Mouse (Mus musculus) MEL (cell line): ENCODE measurements around the gene Atp6v0a1. TPM values are rescaled to one million over a fixed set of nuclear protein-coding genes. Genes with fewer than 3 reads are reported as not detected.

Source experiments
- DNase-seq: peaks from one replicate; pipeline ENCODE4 v3.0.0; 2011; ENCODE audit warnings: low read depth, low spot score
- H3K27ac ChIP-seq: 2 replicates; pipeline ENCODE4 v1.5.1; 2012; ENCODE audit warnings: low read depth, mild to moderate bottlenecking, control low read depth, low read length, moderate library complexity; ENCODE audit not compliant: control insufficient read depth
- H3K27me3 ChIP-seq, 2 experiments: fragments of 150-350 bp in 1 of 2; sonication (generic) in 1 of 2; 2 replicates each; pipeline ENCODE4 v1.6.1; 2012; ENCODE audit warnings: low read length in 2 of 2, mild to moderate bottlenecking in 2 of 2, improper control_type of control experiment in 1 of 2, moderate library complexity in 1 of 2; ENCODE audit not compliant: insufficient read depth in 2 of 2, control insufficient read depth in 1 of 2
- H3K36me3 ChIP-seq, 2 experiments: 2 replicates each; pipeline ENCODE4 v1.6.1; 2012 to 2014; ENCODE audit warnings: low read length in 2 of 2, improper control_type of control experiment in 1 of 2, inconsistent platforms in 1 of 2, mild to moderate bottlenecking in 1 of 2; ENCODE audit not compliant: insufficient read depth in 2 of 2, control insufficient read depth in 1 of 2
- H3K4me1 ChIP-seq, 2 experiments: fragments of 150-350 bp in 1 of 2; sonication (generic) in 1 of 2; 2 replicates each; pipeline ENCODE4 v1.6.1; 2012; ENCODE audit warnings: low read length in 2 of 2, improper control_type of control experiment in 1 of 2, mild to moderate bottlenecking in 1 of 2; ENCODE audit not compliant: insufficient read depth in 2 of 2, control insufficient read depth in 1 of 2
- H3K4me3 ChIP-seq, 2 experiments: fragments of 150-350 bp in 1 of 2; sonication (generic) in 1 of 2; 2 replicates each; pipeline ENCODE4 v1.5.1; 2012; ENCODE audit warnings: low read depth in 2 of 2, low read length in 2 of 2, mild to moderate bottlenecking in 2 of 2, moderate library complexity in 2 of 2, control low read depth in 1 of 2, improper control_type of control experiment in 1 of 2; ENCODE audit not compliant: control insufficient read depth in 1 of 2, insufficient read depth in 1 of 2
- H3K79me2 ChIP-seq: 2 replicates; pipeline ENCODE4 v1.6.1; 2012; ENCODE audit warnings: mild to moderate bottlenecking, low read length, moderate library complexity; ENCODE audit not compliant: control insufficient read depth, poor library complexity, insufficient read depth
- H3K9ac ChIP-seq: 2 replicates; pipeline ENCODE4 v1.6.1; 2012; ENCODE audit warnings: low read depth, mild to moderate bottlenecking, control low read depth, low read length, moderate library complexity; ENCODE audit not compliant: control insufficient read depth, poor library complexity, severe bottlenecking
- H3K9me3 ChIP-seq: fragments of 150-350 bp; sonication (generic); replicated peaks from 2 replicates; pipeline ENCODE4 v1.6.1; 2012; ENCODE audit warnings: mild to moderate bottlenecking, low read length, improper control_type of control experiment, moderate library complexity; ENCODE audit not compliant: insufficient read depth
- BHLHE40 ChIP-seq: IDR thresholded peaks from 2 replicates; pipeline ENCODE4 v1.6.1; 2012; ENCODE audit warnings: low read depth, mild to moderate bottlenecking, inconsistent platforms, low read length, improper control_type of control experiment, borderline replicate concordance
- CHD2 ChIP-seq: IDR thresholded peaks from 2 replicates; pipeline ENCODE4 v1.6.1; 2011; ENCODE audit warnings: low read length, improper control_type of control experiment
- EP300 ChIP-seq, 2 experiments: IDR thresholded peaks; 2 replicates each; pipeline ENCODE4 v1.6.1; 2011; ENCODE audit warnings: improper control_type of control experiment in 2 of 2, low read length in 2 of 2, low read depth in 1 of 2, mild to moderate bottlenecking in 1 of 2
- ETS1 ChIP-seq: IDR thresholded peaks from 2 replicates; pipeline ENCODE4 v1.6.1; 2012; ENCODE audit warnings: low read depth, mild to moderate bottlenecking, inconsistent platforms, low read length, improper control_type of control experiment, moderate library complexity
- GABPA ChIP-seq: IDR thresholded peaks from 2 replicates; pipeline ENCODE4 v1.6.1; 2012; ENCODE audit warnings: low read depth, mild to moderate bottlenecking, inconsistent platforms, low read length, improper control_type of control experiment, moderate library complexity
- JUND ChIP-seq: IDR thresholded peaks from 2 replicates; pipeline ENCODE4 v1.6.1; 2011; ENCODE audit warnings: low read depth, mild to moderate bottlenecking, improper control_type of control experiment, low read length
- MAFK ChIP-seq: IDR thresholded peaks from 2 replicates; pipeline ENCODE4 v1.6.1; 2011; ENCODE audit warnings: low read depth, mild to moderate bottlenecking, low read length, improper control_type of control experiment, borderline replicate concordance
- MAZ ChIP-seq: IDR thresholded peaks from 2 replicates; pipeline ENCODE4 v1.6.1; 2012; ENCODE audit warnings: low read depth, mild to moderate bottlenecking, inconsistent platforms, low read length, improper control_type of control experiment
- MEF2A ChIP-seq: IDR thresholded peaks from 2 replicates; pipeline ENCODE4 v1.6.1; 2014; ENCODE audit warnings: low read depth, mild to moderate bottlenecking, inconsistent platforms, low read length, improper control_type of control experiment; ENCODE audit not compliant: poor library complexity, insufficient replicate concordance, severe bottlenecking; ENCODE audit errors: extremely low read depth
- MXI1 ChIP-seq: IDR thresholded peaks from 2 replicates; pipeline ENCODE4 v1.6.1; 2011; ENCODE audit warnings: mild to moderate bottlenecking, low read depth, low read length, improper control_type of control experiment
- MYB ChIP-seq: IDR thresholded peaks from 2 replicates; pipeline ENCODE4 v1.6.1; 2011; ENCODE audit warnings: mild to moderate bottlenecking, low read depth, low read length, improper control_type of control experiment
- NELFE ChIP-seq: IDR thresholded peaks from 2 replicates; pipeline ENCODE4 v1.6.1; 2011; ENCODE audit warnings: low read depth, low read length, improper control_type of control experiment
- NRF1 ChIP-seq: IDR thresholded peaks from 2 replicates; pipeline ENCODE4 v1.6.1; 2014; ENCODE audit warnings: low read depth, mild to moderate bottlenecking, inconsistent platforms, low read length, improper control_type of control experiment, moderate library complexity; ENCODE audit not compliant: poor library complexity, insufficient read depth, severe bottlenecking
- POLR2AphosphoS5 ChIP-seq: IDR thresholded peaks from 2 replicates; pipeline ENCODE4 v1.6.1; 2012; ENCODE audit warnings: low read depth, borderline replicate concordance, mild to moderate bottlenecking, inconsistent platforms, low read length, moderate library complexity, mixed read lengths
- RCOR1 ChIP-seq: IDR thresholded peaks from 2 replicates; pipeline ENCODE4 v1.6.1; 2012; ENCODE audit warnings: low read depth, mild to moderate bottlenecking, inconsistent platforms, low read length, improper control_type of control experiment
- SIN3A ChIP-seq: IDR thresholded peaks from 2 replicates; pipeline ENCODE4 v1.6.1; 2012; ENCODE audit warnings: low read length, improper control_type of control experiment, inconsistent platforms
- SMC3 ChIP-seq: IDR thresholded peaks from 2 replicates; pipeline ENCODE4 v1.6.1; 2011; ENCODE audit warnings: low read depth, low read length, improper control_type of control experiment
- TAL1 ChIP-seq: IDR thresholded peaks from 2 replicates; pipeline ENCODE4 v1.6.1; 2012; ENCODE audit warnings: mild to moderate bottlenecking, inconsistent platforms, low read length, moderate library complexity, mixed read lengths
- TBP ChIP-seq: IDR thresholded peaks from 2 replicates; pipeline ENCODE4 v1.8.0; 2011; ENCODE audit warnings: low read depth, low read length, improper control_type of control experiment
- USF2 ChIP-seq, 2 experiments: IDR thresholded peaks; 2 replicates each; pipeline ENCODE4 v1.6.1; 2011 to 2012; ENCODE audit warnings: improper control_type of control experiment in 2 of 2, low read length in 2 of 2, borderline replicate concordance in 1 of 2, inconsistent platforms in 1 of 2, low read depth in 1 of 2, mild to moderate bottlenecking in 1 of 2; ENCODE audit not compliant: insufficient read depth in 1 of 2
- ZC3H11A ChIP-seq: IDR thresholded peaks from 2 replicates; pipeline ENCODE4 v1.6.1; 2012; ENCODE audit warnings: low read depth, mild to moderate bottlenecking, inconsistent platforms, low read length, improper control_type of control experiment
- ZKSCAN1 ChIP-seq: IDR thresholded peaks from 2 replicates; pipeline ENCODE4 v1.6.1; 2012; ENCODE audit warnings: low read depth, mild to moderate bottlenecking, inconsistent platforms, low read length, improper control_type of control experiment, moderate library complexity
- ZMIZ1 ChIP-seq: IDR thresholded peaks from 2 replicates; pipeline ENCODE4 v1.6.1; 2012; ENCODE audit warnings: low read depth, mild to moderate bottlenecking, inconsistent platforms, low read length, improper control_type of control experiment, moderate library complexity
- ZNF384 ChIP-seq: IDR thresholded peaks from 2 replicates; pipeline ENCODE4 v1.6.1; 2012; ENCODE audit warnings: low read depth, mild to moderate bottlenecking, inconsistent platforms, low read length, improper control_type of control experiment
- polyA plus RNA-seq, 2 experiments: library from polyadenylated mRNA; stranded (reverse) in 1 of 2; unstranded in 1 of 2; fragments of >175 nt in 1 of 2; fragments of >200 nt in 1 of 2; gene quantifications; 2 replicates each; pipeline versions ENCODE4 v1.2.1 to v1.2.4; 2012; ENCODE audit warnings: low replicate concordance in 2 of 2, low read depth in 1 of 2; ENCODE audit not compliant: insufficient read length in 2 of 2, insufficient read depth in 1 of 2, missing spikeins in 1 of 2
- total RNA-seq: library from RNA; depleted of rRNA; stranded (reverse); fragments of 300-350 nt; gene quantifications from 2 replicates; pipeline ENCODE4 v1.2.3, GENCODE M21; 2012

Atp6v0a1 gene
- total and polyA plus RNA-seq, 3 experiments, result 12.8 to 23.2 TPM; not detected in 1

DNA sequence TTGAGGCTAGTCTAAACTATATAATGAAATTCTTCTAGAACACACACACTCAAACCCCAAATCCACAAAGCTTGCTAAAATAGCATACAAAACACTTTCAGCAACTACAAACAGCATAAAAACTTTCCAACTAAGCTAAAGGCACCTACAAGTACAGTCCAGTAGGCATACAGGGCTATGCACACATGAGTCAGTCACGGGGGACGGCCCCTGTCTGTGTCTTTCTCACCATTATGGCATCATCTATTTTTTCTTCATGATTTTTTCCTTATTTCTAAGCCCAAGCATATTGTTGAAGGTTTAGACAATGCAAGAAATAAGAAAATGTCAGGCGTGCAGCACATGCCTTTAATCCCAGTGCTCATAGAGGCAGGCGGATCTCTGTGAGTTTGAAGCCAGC lies 101.9 kb downstream of the Atp6v0a1 start:
- peaks cover 0 to 4% of the 10 kb centered on the region in 2 experiments; a peak in 2 of 4 replicates for H3K36me3 ChIP-seq
- H3K27ac ChIP-seq, result no peak overlapping the region
- no peak for TF ChIP-seq BHLHE40
- TF ChIP-seq JUND, result no peak
- no peak for TF ChIP-seq MAFK
- no peak for TF ChIP-seq USF2 (IDR thresholded peaks at IDR 0.05; ENCODE audit: borderline replicate concordance in 1 of 2, insufficient read depth in 1 of 2, low read depth in 1 of 2, low read length in 2 of 2)
- TF ChIP-seq ETS1, result no peak
- no peak for TF ChIP-seq ZKSCAN1
- TF ChIP-seq POLR2AphosphoS5, result no peak
- TF ChIP-seq EP300 (IDR thresholded peaks at IDR 0.05; ENCODE audit: low read depth in 1 of 2, low read length in 2 of 2), result no peak
- no peak for TF ChIP-seq MXI1
- TF ChIP-seq ZMIZ1, result no peak
- no peak for TF ChIP-seq NRF1
- no peak for TF ChIP-seq NELFE
- TF ChIP-seq RCOR1, result no peak
- TF ChIP-seq MYB, result no peak
- TF ChIP-seq GABPA, result no peak
- no peak for TF ChIP-seq ZC3H11A
- no peak for TF ChIP-seq ZNF384
- TF ChIP-seq TBP, result no peak
- no peak for TF ChIP-seq CHD2
- no peak for TF ChIP-seq SIN3A

DNA sequence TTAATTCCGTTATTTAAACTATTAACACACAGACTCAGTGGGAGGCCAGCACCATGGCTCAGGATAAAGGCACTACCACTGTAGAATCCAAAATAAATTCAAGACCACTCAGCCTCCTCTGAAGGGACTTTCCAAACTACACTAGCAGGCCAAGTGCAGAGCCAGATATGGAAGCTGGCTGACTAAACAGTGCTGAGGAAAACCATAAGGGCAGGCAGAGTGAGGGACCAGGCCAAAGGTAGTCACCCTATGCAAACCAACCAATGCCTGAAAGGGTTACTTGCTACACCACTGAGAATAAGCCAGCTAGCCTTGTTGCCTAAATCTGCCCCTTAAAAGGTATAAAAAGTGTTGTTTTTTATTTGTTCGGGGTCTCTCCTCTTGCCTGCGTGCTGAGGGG lies 102.9 kb downstream of the Atp6v0a1 start:
- no peaks in the 10 kb centered on the region for H3K27me3 ChIP-seq
- H3K79me2 ChIP-seq, result peaks cover 24% of the 10 kb centered on the region
- TF ChIP-seq MAFK (no peak), MEF2A (no peak), TAL1 (no peak), CHD2 (no peak), MYB (no peak), TBP (no peak), MAZ (no peak), ZMIZ1 (no peak), SMC3 (no peak)
- TF ChIP-seq, all 39 proteins: peak for 0
- no peaks in the 10 kb centered on the region for H3K9me3 ChIP-seq
- H3K4me3 ChIP-seq, result no peak overlapping the region
- peaks cover 2 to 6% of the 10 kb centered on the region in 2 experiments for H3K36me3 ChIP-seq
- H3K9ac ChIP-seq, result no peak overlapping the region
- no peak for DNase-seq
- H3K27ac ChIP-seq, result no peak overlapping the region
- 0 out of 4 replicates have a peak, but pooled peaks cover 0 to 2% of the 10 kb centered on the region in 2 experiments for H3K4me1 ChIP-seq

More for the DNA sequence above, 101.9 kb downstream of the Atp6v0a1 start:
- Histone ChIP-seq H3K4me1 (no peaks in the 10 kb centered on the region), H3K27me3 (no peaks in the 10 kb centered on the region), H3K79me2 (peaks cover 22% of the 10 kb centered on the region), H3K9me3 (no peaks in the 10 kb centered on the region), H3K4me3 (no peak overlapping the region), H3K9ac (no peak overlapping the region)
- DNase-seq, result no peak
